Mouse (Mus musculus): Measurements from ENCODE around the gene Orc2.
A peak's percentile ranks its signal among the peaks of the same experiment; 100 is the strongest.

Orc2 gene

GRCm38 (mm10) chr1:58423371-58424248 lies 81.3 kb downstream of the Orc2 start, which contains the start of gene Clk1:
Gene Clk1, minus strand, starts transcription at chr1:58424066.
- DNase-seq: peak; percentile 96

GRCm38 (mm10) chr1:58422879-58423278 lies 82.0 kb downstream of the Orc2 start:
- DNase-seq: no peak

GRCm38 (mm10) chr1:58420961-58421360 lies 83.9 kb downstream of the Orc2 start:
- no peak for DNase-seq

- no peak for DNase-seq
These were observed 84.9 kb downstream of the Orc2 start for GRCm38 (mm10) chr1:58420032-58420431.

GRCm38 (mm10) chr1:58416048-58416447 lies 88.9 kb downstream of the Orc2 start:
- DNase-seq: no peak

- DNase-seq: no peak
These were observed 89.5 kb downstream of the Orc2 start for GRCm38 (mm10) chr1:58415442-58415841.
